Mouse (Mus musculus): ENCODE results near the gene Tspan14. TPM values are rescaled to one million over a fixed set of nuclear protein-coding genes. Genes with fewer than 3 reads are reported as not detected.

Tspan14 gene
- total RNA-seq, 2 experiments from 2014 or later, result 17.2 to 19.1 TPM

DNA sequence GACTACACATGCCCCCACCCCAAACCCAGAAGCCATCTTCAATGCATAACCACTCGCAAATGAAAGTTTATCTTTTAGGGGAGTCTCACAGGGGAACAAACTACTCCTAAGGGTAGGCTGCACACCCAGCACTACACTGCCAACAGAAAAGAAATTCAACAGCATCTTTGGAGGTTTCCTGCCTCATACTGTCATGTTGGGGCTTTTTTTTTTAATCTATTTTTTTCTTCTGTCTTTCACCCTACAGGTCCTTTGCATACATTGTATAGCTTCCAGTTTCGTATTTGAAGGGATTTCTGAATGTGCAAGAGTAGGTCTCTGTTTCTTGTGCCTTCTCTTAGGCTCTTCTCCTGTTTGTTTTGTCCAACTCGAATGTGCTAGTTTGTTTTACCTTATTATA is 14.3 kb downstream of the Tspan14 start:
- DNase-seq, result no peak

DNA sequence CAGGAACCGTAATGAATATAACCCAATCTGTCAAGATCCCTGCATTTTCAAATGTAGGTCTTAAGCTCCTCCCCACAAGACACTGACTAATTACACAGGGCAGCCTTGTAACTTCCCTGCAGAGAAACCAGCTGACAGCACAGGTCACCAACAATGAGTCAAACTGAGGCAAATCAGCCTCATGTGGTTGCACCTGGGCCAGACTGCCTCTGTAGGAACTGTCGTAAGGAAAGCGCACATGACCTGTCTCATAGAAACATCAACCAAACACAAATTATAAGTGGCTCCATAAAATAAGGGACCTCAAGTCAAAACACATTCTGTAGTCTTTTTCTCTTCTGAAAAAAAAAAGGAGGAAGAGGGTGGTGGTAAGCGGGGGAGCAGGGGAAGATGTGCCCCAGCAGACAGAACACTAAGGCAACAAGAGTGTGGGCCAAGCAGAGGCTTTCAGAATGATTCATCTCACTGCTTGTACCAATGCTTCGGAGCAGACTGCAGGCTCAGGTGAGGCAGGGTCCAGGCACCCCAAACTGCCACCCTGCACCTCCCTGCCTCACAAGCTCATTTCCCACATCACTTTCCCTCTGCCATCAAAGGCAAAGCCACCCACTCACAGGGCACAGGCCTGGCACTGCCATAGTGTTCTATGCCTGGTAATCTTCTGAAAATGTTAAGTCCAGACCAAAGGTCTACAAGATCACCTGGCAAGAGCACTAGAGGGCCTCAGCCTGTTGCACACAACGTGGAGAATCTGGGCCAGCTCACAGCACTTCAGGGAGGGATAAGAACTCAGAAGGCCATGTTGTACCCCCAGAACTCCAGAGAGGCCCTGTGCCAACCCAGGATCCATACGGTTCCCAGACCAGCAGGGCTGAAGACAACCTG is 16.6 kb downstream of the Tspan14 start:
- no peak for DNase-seq

DNA sequence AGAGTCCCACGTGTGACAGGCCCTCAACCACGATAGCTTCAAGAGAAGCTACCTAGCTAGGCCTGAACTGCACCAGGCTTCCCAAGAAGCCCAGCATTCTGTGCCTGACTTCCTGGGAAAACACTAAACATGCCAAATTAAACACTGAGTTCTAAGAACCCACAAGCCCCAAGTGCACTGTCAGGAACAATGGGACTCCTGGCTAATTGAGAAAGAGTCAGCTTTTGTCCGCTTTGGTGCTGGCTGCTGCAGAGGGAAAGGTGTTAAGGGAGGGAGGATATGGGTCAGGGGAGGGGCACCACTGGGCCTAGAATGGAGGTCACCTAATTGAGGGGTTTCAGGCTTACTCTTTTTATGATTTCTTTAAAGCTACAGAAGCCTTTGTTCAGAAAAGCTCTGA is 17.6 kb downstream of the Tspan14 start:
- DNase-seq, result no peak

DNA sequence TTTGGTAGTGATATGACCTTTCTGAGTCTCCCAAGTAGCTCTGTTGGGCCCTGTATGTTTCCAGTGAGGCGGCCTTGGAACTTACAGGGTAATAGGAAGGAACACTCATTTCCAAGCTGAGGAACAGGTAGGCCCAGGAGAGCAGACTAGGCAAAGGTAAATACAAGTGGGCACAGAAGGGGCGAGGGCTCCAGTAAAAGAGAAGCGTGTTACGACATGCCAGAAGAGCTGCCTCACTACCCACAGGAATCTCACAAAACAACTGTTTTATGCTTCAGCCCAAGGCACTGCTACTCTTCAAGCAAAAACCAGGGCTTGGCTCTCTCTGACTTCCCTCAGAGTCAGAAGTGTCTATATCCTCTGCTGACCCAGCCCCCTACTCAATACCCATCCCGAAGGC is 18.1 kb downstream of the Tspan14 start:
- DNase-seq, result no peak

DNA sequence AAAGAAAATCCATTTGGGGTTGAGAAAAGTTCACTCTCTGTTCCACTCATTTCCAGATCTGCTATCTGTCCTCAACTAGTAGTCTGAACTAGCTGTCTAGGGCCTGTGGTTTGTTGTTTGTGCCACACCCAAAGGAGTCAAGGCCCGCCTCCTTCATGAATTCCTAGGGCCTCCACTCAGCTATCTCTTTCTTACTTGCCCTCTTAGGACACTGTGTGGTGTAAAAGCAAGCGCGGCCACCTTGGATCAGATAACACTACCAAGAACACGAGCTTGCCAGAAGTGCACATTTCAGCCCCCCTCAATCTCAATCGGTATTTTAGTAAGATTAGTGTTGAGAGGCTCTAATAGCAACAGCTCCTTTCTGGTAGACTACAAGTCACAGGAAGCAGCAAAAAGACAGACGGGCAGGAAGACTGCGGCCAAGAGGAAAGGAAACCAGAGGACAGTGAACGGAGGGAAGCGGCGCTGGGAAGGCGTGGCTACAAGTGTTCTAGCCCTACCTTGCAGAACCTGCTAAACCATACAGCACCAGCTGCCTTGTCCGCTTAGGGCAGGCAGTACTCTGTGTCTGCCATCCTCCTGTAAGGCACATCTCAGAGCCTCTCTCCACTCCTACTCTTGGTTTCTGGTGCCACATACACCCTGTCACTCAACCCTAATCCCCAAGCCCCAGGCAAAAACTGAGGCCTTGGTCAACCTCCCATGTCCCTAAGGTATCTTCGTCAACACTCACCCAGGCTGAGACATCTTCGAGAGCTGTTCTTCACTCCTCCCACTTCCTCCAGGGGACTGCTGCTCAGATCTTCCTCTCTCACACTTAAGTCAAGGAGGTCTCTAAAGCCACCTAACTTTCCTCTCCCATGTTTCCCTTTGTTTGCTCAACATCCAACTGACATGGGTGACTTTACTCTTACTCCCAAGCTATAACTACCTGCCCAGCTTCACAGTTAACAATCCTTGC is 18.9 kb downstream of the Tspan14 start:
- DNase-seq, result no peak

DNA sequence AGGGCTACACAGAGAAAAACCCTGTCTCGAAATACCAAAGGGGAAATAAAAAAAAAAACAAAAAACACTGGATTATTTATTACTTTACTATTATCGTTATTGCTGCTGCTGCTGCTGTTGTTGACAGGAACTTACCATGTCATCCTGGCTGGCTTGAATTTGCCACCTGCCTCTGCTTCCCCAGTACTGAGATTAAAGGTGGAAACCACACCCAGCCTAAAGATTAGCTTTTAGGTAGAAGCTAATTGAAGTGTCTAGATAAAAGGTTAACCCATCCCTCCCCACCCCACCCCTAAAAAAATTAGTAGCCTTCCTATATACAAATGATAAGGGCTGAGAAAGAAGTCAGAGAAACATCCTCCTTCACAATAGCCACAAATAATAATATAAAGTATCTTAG is 22.8 kb downstream of the Tspan14 start:
- no peak for DNase-seq

DNA sequence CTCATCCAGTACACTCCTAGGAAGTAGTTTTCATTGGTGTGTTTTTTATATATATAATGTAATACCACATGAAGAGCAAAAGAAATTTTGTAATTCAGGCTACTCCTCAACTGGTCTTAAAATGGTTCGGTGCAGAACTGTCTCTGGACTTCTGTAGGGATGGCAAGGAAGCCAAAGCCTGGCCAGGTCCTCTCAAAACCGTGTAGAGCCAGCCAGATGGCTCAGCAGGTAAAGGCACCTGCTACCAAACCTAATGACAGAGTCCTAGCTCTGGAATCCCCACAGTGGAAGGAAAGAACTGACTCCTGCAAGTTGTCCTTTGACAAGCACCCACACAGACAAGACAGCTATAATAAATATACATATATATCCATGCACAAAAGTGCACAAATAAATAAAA is 24.2 kb downstream of the Tspan14 start:
- DNase-seq, result no peak

DNA sequence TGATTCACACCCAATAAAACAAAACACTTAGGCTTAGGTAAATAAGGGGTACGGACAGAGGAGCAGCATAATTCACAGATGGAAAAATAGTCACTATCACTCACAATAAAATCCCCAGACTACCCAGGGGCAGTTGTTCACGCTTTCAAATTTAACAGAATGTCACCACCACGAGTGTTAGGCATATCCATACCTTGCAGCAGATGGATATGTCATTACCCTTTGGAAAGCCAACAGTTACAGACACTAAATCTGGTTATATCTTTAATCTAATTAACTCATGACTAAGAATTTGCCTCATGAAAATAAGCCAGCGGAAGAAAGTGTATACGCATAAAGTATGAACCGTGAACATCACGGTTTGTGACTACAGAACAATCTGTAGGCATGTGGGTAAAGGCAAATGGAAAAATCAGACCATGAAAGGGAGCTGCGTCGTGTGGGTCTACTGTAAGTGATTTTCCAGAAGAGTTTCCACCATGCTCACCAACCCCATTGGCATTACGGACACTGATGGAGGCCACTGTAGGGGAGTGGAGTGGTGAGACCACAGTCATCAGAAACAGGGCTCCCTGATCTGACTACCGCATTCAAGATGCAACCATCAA is 28.1 kb downstream of the Tspan14 start:
- no peak for DNase-seq

DNA sequence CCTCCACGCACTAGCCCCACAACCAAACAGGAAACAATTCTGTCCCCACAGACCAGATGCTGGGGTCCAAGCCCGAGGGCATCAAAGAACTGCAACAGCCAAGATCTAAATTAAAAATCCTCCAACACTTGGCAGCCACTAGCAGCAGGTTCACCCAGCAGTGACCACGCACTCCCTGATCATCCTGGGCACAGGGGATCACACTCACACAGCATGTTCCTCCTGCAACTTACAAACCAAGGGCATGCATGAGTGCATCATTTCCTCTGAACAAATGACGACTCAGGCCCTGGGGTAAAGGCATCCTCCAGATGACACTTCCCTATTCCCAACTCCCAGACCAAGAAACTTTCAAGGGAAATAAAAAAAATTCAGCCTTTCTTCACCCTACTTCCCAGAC is 29.6 kb downstream of the Tspan14 start:
- DNase-seq, result no peak

DNA sequence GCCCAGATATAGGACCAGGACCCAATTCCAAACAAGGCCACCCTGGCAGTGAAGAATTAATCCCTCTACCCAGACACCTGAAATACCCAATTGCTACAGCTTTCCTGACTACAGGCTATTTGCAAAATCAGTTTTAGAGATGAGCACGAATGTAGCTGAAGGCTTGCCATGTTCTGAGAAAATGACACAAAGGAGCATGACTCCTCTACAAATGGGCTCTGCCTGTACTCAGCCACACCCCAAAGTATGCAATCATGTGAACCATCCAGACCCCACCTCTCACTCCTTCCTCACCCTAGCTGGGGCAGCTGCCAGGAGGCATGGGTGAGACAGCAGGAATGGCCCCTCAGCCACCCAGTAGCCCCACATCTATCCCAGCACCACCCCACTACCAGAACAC is 31.1 kb downstream of the Tspan14 start:
- no peak for DNase-seq

DNA sequence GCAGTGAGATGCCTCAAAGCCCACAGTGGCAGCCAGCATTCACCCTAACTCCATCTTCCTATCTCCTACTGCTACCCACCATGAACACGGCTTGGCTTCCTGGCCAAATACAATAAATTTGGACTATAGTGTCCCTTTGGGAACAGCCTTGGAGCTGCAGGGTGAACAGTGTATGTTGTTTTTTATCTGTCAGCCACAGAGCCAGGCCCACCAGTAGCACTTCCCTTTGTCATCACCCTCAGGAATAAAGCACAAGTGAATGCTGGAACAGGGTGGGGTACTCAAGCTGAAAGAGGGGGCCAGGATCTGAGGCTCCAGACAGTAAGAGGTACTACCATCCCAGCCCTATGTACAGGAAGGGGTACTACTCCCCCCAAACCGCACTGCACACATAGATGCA is 31.6 kb downstream of the Tspan14 start:
- DNase-seq, result no peak

DNA sequence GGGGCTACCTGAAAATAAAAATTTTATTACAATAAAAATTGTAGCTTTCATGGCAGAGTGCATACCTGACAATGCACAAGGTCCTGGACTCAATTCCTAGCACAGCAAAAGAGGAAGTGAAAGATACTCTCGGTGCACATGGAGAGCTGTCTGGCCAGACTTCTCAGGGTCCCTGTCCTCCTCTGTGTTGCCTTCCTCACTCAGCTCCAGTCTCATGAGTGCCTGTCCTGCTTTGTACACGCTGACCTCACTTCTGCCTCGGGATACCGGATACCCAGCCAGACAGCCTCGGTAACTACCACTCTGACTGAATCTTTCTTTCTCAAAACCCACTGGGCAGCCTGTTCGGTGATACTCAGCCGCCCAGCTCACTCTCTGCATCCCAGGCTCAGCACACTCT is 33.3 kb downstream of the Tspan14 start:
- no peak for DNase-seq

DNA sequence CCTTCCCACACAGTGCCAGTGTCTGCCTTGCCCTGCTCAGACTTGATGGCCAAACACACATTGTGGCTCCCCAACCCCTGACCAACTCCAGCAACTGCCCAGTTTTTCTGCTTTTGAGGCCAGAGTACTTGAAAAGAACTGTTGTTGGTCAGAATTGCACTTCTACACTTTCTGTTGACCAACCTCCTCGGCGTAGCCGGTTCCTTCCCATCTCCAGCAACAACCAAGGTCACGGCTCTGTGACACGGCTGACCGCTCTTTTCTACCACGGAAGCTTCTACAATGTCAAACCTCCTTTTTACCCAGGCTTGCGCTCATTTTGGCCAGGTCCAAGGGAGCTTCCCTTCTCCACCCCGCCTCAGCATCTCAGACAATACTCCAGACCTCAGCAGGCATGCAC is 34.4 kb downstream of the Tspan14 start:
- no peak for DNase-seq

DNA sequence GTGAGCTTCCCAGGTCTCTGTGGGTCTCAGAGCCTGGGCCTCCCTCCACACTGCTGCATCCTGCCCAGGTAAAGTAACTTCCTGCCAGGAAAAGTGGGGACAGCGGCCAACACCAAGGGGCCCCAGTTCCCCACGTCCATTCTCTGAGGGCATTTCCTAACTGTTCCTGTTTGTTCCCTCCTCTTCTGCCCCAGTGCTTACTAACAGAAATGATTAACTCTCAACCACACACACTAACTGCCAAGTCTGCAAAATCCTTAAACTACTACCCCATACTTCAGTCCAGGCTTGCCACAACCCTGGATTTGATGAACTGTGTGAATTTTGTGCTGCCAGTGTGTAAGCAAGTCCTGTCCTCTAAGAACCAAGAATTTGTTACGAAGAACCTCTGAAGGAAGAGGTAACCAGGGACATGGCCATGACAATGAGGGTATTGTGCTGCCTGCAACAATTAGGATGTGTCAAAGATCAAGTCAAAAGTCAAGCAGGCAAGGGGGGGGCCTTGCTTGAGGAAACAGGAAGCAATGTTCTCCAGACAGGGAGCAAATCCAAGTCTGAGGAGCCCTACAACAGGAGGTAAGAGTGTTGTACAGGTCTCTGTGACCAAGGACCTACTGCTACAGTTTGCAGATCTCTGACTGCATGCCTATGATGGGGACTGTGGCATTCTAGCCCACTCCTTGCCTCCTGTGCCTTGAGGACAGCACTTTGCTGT is 35.3 kb downstream of the Tspan14 start:
- DNase-seq, result no peak

DNA sequence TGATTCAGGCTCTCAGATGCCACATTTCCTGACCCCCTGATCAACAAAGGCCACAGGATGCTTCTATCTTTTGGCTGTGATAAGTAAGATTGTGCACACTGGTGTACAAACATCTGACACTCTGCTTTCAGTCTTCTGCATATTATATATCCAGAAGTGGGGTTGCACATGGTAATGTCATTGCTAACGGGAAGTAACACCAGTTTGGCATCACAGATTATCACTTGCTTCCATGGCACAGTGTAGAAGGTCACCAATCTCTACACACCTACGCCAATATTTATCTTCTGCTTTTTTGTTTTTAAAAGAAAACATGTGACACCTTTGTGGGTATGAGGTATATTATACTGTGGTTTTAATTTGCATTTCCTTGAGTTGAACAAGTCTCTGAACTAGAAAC is 36.7 kb downstream of the Tspan14 start:
- no peak for DNase-seq

DNA sequence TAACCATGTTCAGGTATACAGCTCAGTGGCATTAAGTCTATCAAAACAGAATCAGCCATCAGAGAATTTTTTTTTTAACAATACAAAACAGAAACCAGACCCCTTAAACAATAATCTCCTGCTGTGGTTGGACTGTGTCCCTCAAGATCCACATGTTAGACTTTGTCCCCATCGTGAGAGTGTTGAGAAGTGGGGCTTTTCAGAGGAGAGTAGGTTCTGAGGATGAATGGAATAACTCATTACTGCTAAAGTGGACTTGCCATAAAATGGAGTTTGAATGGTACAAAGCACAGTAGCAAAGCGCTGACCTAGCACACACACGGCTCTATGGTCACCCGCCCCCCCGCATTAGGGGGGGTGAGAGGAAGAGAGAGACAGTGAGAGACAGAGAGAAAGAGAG is 37.7 kb downstream of the Tspan14 start:
- DNase-seq, result no peak

DNA sequence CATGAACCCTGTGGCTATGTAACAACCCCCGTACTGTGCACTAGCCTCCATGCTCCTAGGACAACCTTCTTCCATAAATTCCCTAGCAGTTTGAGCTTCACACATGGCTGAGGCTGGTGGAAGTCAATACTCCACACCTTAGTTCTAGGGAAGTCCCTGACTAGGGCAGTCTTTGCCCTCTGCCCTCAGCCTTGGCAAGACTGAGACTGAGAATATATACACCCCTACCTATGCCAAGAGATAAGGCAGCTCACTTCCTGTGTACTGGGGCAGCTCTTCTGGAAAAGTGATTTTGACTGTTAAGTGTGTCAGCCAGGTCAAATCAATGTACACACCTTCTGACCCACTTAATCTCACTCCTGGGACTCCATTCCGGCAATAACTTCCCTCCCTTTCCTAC is 39.6 kb downstream of the Tspan14 start:
- no peak for DNase-seq

DNA sequence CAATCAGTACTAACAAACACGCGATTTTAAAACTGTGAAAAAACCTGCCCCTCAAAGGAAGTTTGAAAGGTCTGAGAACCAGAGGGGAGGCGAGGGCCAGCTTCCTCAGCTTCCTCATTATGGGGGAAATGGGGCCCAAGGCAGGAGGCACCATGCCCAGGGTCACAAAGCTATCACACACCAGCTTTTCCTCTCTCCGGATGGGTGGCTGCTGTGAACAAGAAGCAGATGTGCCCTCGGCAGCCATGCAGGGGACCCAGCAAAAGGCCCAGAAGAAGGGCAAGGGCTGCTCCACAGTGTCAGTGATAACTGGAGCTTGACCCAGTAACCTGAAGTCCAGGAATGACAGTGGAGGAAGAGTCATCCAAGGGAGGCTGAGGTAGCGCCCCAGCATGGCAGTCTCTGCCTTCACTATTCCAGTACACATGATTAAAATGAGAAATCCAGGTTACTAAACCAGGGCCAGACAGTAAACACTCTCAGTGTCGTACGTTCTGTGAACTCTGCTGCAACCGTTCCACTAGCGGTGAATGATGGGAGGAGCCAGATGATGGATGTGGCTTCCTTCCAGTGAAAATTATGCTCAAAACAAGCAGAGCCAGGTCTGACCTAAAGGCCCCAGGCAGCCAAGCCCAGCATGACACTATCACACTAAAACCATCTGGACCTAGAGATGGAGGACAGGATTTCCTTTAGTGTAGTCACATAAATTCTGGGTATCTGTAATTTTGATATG is 42.1 kb downstream of the Tspan14 start:
- no peak for DNase-seq

DNA sequence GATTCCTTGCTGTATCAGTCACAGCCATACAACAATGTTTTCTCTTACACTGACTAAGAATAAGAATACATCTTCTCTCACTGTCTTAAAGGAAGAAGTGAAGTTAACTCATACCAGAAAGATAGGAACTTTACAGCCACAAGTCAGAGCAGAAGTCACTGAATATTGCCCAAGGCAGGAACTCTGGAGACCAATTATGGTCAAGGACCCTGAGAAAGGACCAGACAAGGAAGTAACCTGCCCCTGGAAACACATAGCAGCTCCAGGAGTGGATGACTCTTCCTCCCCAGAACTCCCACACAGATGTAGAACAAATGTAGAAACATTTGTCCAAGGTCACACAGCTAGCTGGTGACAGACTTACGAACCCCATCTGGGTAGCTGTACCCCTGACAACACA is 45.4 kb downstream of the Tspan14 start:
- DNase-seq, result no peak

DNA sequence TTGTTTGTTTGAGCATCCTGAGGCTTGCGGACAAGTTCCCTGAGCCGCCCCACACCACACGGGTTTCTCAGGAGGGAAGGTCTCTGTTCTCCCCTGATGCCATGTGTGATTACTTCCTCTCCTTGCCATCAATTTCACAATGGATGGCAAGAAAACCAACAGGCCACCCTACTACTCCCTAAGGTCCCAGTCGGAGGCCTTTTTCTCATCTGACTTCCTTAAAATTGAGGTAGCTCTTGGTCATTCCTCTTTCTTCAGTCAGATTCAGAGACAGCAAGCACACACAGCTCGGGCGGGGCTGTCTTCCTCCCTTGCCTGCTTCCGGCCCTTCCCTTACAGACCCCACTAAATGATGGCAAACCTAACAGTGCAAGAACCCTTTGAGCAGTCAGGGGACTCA is 47.1 kb downstream of the Tspan14 start:
- DNase-seq, result no peak

DNA sequence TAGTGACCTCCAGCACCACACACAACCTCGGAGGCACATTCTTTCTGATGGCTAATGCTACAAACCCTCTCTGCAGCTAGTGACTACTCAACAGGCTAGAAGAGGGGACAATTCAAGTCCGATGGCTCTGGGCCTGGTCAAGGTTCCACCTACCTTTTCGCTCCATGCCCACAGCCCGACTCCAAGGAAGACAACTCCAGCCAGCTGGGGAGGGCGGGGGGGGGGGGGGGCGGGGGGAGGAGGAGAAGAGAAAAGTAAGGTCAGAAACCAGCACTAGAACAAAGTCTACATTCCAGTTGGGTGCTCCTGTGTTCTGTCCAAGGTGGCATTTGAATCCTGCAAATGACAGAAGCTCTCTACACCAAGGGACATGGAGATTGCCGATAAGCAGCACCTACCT is 48.1 kb downstream of the Tspan14 start:
- DNase-seq, result no peak

DNA sequence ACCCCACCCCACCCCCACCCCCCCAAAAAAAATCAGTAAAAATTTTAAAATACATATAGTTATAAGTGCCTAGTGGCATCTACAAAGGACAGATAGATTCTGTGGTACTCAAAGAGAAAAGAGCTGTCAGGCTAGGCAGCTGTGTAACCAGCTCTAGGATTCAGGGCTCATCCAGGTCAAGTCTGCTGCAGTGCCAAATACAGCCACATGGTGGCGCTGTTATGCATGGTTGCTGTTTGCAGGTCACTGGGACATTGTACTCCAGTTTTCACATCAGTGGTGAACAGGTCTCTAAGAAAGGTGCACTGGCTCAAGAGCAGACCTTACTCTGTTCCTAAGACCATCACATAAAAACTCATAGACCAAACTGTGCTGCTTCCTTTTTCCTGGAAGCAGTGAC is 49.0 kb downstream of the Tspan14 start:
- DNase-seq, result peak; percentile 96

All from gastrocnemius, postnatal 10 days (tissue).